Mouse (Mus musculus) myocyte (in vitro differentiated cells): ENCODE results near the gene Tenm2.

Experiments
- E2F4 ChIP-seq: IDR thresholded peaks from one replicate; pipeline ENCODE4 v1.6.1; 2011; ENCODE audit warnings: mild to moderate bottlenecking, control low read depth, moderate library complexity; ENCODE audit not compliant: insufficient read depth
- MAX ChIP-seq: IDR thresholded peaks from one replicate; pipeline ENCODE4 v1.6.1; 2011; ENCODE audit warnings: low read depth, mild to moderate bottlenecking, control low read depth
- MYOD1 ChIP-seq, 3 experiments: IDR thresholded peaks; one replicate each; pipeline ENCODE4 v1.6.1; 2011; ENCODE audit warnings: control low read depth in 2 of 3, low read depth in 2 of 3, mild to moderate bottlenecking in 2 of 3, moderate library complexity in 1 of 3; ENCODE audit not compliant: insufficient read length in 2 of 3, control insufficient read depth in 1 of 3
- POLR2A ChIP-seq: IDR thresholded peaks from one replicate; pipeline ENCODE4 v1.6.1; 2011; ENCODE audit warnings: low read depth, mild to moderate bottlenecking, control low read depth, moderate library complexity; ENCODE audit not compliant: insufficient read length
- USF1 ChIP-seq: IDR thresholded peaks from one replicate; pipeline ENCODE4 v1.6.1; 2011; ENCODE audit warnings: low read depth, mild to moderate bottlenecking, control low read depth, moderate library complexity

DNA sequence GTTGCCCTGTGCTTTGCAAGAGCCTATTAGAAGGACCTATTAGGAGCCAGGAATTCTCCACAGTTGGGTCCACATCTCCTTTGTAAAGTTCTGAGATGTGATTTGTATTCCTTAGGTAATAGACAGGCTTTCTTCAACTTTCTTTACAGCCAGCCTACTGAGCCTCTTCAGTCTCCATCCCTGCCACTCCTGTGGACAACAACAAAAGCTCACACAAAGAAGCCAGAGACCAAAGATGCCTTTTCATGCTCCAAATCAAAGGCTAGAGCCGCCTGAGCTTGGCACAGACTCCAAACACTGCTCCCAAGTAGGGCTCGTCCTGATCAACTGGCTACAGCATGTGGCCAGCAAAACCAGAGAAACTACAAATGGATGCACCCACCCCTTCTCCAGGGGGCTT lies 333.5 kb downstream of the Tenm2 start:
- TF ChIP-seq USF1 (no peak), POLR2A (no peak), MAX (no peak), MYOD1 (IDR thresholded peaks at IDR 0.05; ENCODE audit: control insufficient read depth in 1 of 3, insufficient read length in 2 of 3, low read depth in 2 of 3) (no peak), E2F4 (no peak)
